Mouse (Mus musculus) megakaryocyte, embryonic 14.5 days (primary cell): ENCODE data around the gene Mchr1.

Source experiments
- FLI1 ChIP-seq: IDR thresholded peaks from 2 replicates; pipeline ENCODE4 v1.6.1; 2012; ENCODE audit warnings: low read length, inconsistent platforms, mixed read lengths
- GATA1 ChIP-seq: IDR thresholded peaks from 3 replicates; pipeline ENCODE4 v1.6.1; 2012; ENCODE audit warnings: mixed read lengths, low read length, inconsistent platforms, borderline replicate concordance

DNA sequence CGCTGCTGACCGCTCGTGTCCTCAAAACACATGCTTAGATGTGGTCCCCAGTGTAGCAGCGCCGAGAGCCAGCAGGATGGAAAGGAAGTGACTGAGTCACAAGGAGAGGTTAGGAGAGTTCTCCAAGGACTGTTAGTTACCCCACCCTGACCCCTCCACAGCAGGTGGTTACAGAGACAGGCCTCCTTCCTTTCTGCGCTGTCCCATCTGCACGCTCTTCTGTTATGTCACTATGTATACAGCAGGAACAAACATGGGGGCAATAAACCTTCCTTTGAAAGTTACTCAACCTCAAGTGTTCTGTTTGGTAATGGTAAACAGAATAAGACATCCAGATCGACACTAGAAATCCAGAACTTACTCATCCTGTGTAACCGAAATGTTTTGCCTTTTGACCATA lies 24.9 kb downstream of the Mchr1 start:
- no peak for TF ChIP-seq GATA1
- no peak for TF ChIP-seq FLI1
